Mouse (Mus musculus) erythroblast, embryonic 14.5 days (primary cell): ENCODE measurements around the gene Srpx.

Experiments
- GATA1 ChIP-seq: IDR thresholded peaks from 2 replicates; pipeline ENCODE4 v1.6.1; 2012; ENCODE audit warnings: low read length, inconsistent platforms, mixed read lengths
- TAL1 ChIP-seq: IDR thresholded peaks from 3 replicates; pipeline ENCODE4 v1.6.1; 2012; ENCODE audit warnings: low read length, inconsistent platforms, mixed read lengths

DNA sequence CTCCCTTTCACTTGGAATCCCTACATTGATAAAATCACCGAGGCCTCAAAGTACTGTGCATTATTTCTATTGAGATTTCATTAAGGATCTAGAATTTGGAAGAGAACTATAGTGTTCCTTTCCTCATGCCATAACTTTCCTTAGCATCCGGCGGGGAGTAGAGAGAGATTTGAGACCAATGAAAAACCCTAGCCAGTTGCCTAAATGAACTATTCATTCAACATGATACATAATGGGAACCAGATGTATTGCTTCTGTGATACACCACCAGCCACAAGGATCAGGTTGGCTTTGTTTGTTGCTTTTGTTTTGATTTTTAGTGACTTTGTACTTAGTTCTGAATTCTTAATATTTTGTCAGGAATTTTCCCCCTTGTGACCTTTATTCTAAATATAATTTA is 37.1 kb downstream of the Srpx start:
- TF ChIP-seq TAL1 (no peak), GATA1 (no peak)
